In genomic region chr1:189007239-189007979, GRCm38 (mm10) we compare ENCODE assay signal across 7 mouse cellular contexts. TPM values are rescaled to one million over a fixed set of nuclear protein-coding genes. Genes with fewer than 3 reads are reported as not detected.
DNase-seq lines count a peak whose midpoint lies in the region; ATAC-seq lines count a peak whose summit lies in the region.

TSS of gene Kctd3 (minus strand) at chr1:189007841.

- no peaks in the 10 kb centered on the region for H3K27me3 ChIP-seq in embryonic facial prominence, embryonic 11.5 days (ENCODE audit: control insufficient read depth, insufficient read depth, low read length)
- H3K27me3 ChIP-seq in limb, embryonic 10.5 days (ENCODE audit: low read depth, poor library complexity, severe bottlenecking), result 0 out of 2 replicates have a peak, but pooled peaks cover 1% of the 10 kb centered on the region
- H3K27me3 ChIP-seq in midbrain, embryonic 13.5 days, result peaks cover 4% of the 10 kb centered on the region; the same call in 1 of the 2 replicates

- no peaks in the 10 kb centered on the region for H3K36me3 ChIP-seq in embryonic facial prominence, embryonic 11.5 days (replicated peaks; ENCODE audit: control insufficient read depth, insufficient read depth, low read depth, low read length)
- peaks cover 20% of the 10 kb centered on the region for H3K36me3 ChIP-seq in limb, embryonic 10.5 days
- H3K36me3 ChIP-seq in midbrain, embryonic 13.5 days, result no peaks in the 10 kb centered on the region

- DNase-seq in adrenal gland, postnatal 14 days, result peak; percentile 99
- peak; percentile 97 for DNase-seq in embryonic facial prominence, embryonic 11.5 days (ENCODE audit: low spot score)
- peak; percentile 88 for DNase-seq in kidney, adult 11 months
- DNase-seq in limb, embryonic 10.5 days (ENCODE audit: low spot score), result peak; percentile 99
- DNase-seq in spleen, adult 12 weeks (ENCODE audit: low spot score), result peak; percentile 86

- WGBS in embryonic facial prominence, embryonic 11.5 days, result under 1% methylated on average over 72 of the region's 74 CpGs
- under 1% methylated on average over 74 of the region's 74 CpGs for WGBS in limb, embryonic 10.5 days
- WGBS in midbrain, embryonic 13.5 days, result under 1% methylated on average over 74 of the region's 74 CpGs

- peak within 1 kb of the TSS; percentile 28; the same call in 1 of the 2 replicates for H3K27ac ChIP-seq in embryonic facial prominence, embryonic 11.5 days (replicated peaks; ENCODE audit: low read depth, low read length)
- H3K27ac ChIP-seq in limb, embryonic 10.5 days, result peak within 1 kb of the TSS; percentile 97
- H3K27ac ChIP-seq in midbrain, embryonic 13.5 days, result peak within 1 kb of the TSS; percentile 30

- no peaks in the 10 kb centered on the region for H3K9me3 ChIP-seq in embryonic facial prominence, embryonic 11.5 days (replicated peaks; ENCODE audit: control insufficient read depth, low read length)
- H3K9me3 ChIP-seq in limb, embryonic 10.5 days (replicated peaks), result no peaks in the 10 kb centered on the region
- no peaks in the 10 kb centered on the region for H3K9me3 ChIP-seq in midbrain, embryonic 13.5 days

- no peaks in the 10 kb centered on the region for H3K4me1 ChIP-seq in embryonic facial prominence, embryonic 11.5 days (ENCODE audit: control insufficient read depth, insufficient read depth, low read length)
- peaks cover 20% of the 10 kb centered on the region for H3K4me1 ChIP-seq in limb, embryonic 10.5 days
- H3K4me1 ChIP-seq in midbrain, embryonic 13.5 days (replicated peaks), result peaks cover 29% of the 10 kb centered on the region

- peak; percentile 84 for ATAC-seq in embryonic facial prominence, embryonic 11.5 days (replicated peaks; ENCODE audit: insufficient number of reproducible peaks, low FRiP score, low TSS enrichment, low read depth)
- ATAC-seq in granulocyte monocyte progenitor cell, adult 5-6 weeks (replicated peaks; ENCODE audit: poor library complexity, severe bottlenecking), result peak; percentile 96
- ATAC-seq in midbrain, embryonic 13.5 days, result peak; percentile 92

- H3K4me3 ChIP-seq in embryonic facial prominence, embryonic 11.5 days (ENCODE audit: low read depth, low read length), result peak within 1 kb of the TSS; percentile 96
- peak within 1 kb of the TSS; percentile 99 for H3K4me3 ChIP-seq in limb, embryonic 10.5 days
- H3K4me3 ChIP-seq in midbrain, embryonic 13.5 days (replicated peaks), result peak within 1 kb of the TSS; percentile 91

- peak within 1 kb of the TSS; percentile 87 for H3K4me2 ChIP-seq in embryonic facial prominence, embryonic 11.5 days (ENCODE audit: low read depth, low read length)
- H3K4me2 ChIP-seq in midbrain, embryonic 13.5 days (replicated peaks), result peak within 1 kb of the TSS; percentile 91

- peak within 1 kb of the TSS; percentile 95 for H3K9ac ChIP-seq in embryonic facial prominence, embryonic 11.5 days (replicated peaks; ENCODE audit: low read length)
- peak within 1 kb of the TSS; percentile 91 for H3K9ac ChIP-seq in midbrain, embryonic 13.5 days (replicated peaks)

RNA-seq across cellular contexts. Expression of gene Kctd3, which starts in this region (rescaled TPM):
- total RNA-seq in adrenal gland, postnatal 14 days (2021), result 46.9 and 54.5 TPM in 2 replicates
- polyA plus RNA-seq in embryonic facial prominence, embryonic 11.5 days (2014; fragmentation: Nextera tagmentation; extraction: Ambion mirVana), result 35.5 and 36.9 TPM in 2 replicates
- total RNA-seq in granulocyte monocyte progenitor cell, adult 5-6 weeks (2014; fragmentation: Nextera tagmentation), result 10.5 and 19.1 TPM in 2 replicates
- total RNA-seq in granulocyte monocyte progenitor cell, adult 5-6 weeks (2017), result 17.5 and 21.8 TPM in 2 replicates
- 28.5 and 32.6 TPM in 2 replicates for polyA plus RNA-seq in limb, embryonic 10.5 days (2016; fragmentation: Nextera tagmentation; extraction: Ambion mirVana)
- 33.9 and 37.6 TPM in 2 replicates for polyA plus RNA-seq in midbrain, embryonic 13.5 days (2015; fragmentation: Nextera tagmentation; extraction: Ambion mirVana)

Comparison
In these comparisons a context has a peak if more than half of its experiments do, and no peak if none do; other contexts are left out.
1. Peak in every context shown above with its lines: DNase-seq, ATAC-seq, H3K4me3 ChIP-seq and H3K27ac ChIP-seq.
2. H3K27ac ChIP-seq: peak in every context shown above with its lines; median percentile 97 in limb, embryonic 10.5 days; 30 in midbrain, embryonic 13.5 days; 28 in embryonic facial prominence, embryonic 11.5 days.